Mouse (Mus musculus): ENCODE data around the gene Rasgef1c.

- peak; percentile 70 for TF ChIP-seq CTCF (IDR thresholded peaks at IDR 0.05)
- no peak for TF ChIP-seq POLR2A (IDR thresholded peaks at IDR 0.05; ENCODE audit: insufficient read depth, low read depth, low read length)
- peak; percentile 80 for TF ChIP-seq EP300 (IDR thresholded peaks at IDR 0.05; ENCODE audit: insufficient read depth, low read depth, low read length)
Measured at GRCm38 (mm10) chr11:49986277-49987036, 84.8 kb downstream of the Rasgef1c start.
